Mouse (Mus musculus) hematopoietic stem cell, adult 5-6 weeks (primary cell): ENCODE measurements around the gene Lpp. TPM values are rescaled to one million over a fixed set of nuclear protein-coding genes. Genes with fewer than 3 reads are reported as not detected.

Source experiments
- ATAC-seq, 2 experiments: fragments of 125-278 bp in 1 of 2; replicated peaks in 1 of 2; 2 replicates each; pipeline ENCODE4 v1.8.0; 2016 to 2017; ENCODE audit warnings: inconsistent platforms in 2 of 2, mild to moderate bottlenecking in 2 of 2, moderate number of reproducible peaks in 2 of 2, low read depth in 1 of 2, moderate TSS enrichment in 1 of 2; ENCODE audit not compliant: low FRiP score in 2 of 2, poor library complexity in 2 of 2, severe bottlenecking in 2 of 2, insufficient read depth in 1 of 2, low TSS enrichment in 1 of 2
- total RNA-seq: library from RNA; stranded (forward); fragments of 172-1452, 232-1000 nt; gene quantifications from 2 replicates; pipeline ENCODE4 v1.2.3, GENCODE M21; 2017

The Lpp gene
- total RNA-seq, 1 experiment from 2014 or later: 10.6 TPM

- ATAC-seq: no peak
Measured at GRCm38 (mm10) chr16:24536261-24536660, 143.0 kb downstream of the Lpp start.

- no peak for ATAC-seq
Measured at GRCm38 (mm10) chr16:24539003-24539402, 145.7 kb downstream of the Lpp start.

GRCm38 (mm10) chr16:24542864-24543263, 149.6 kb downstream of the Lpp start:
- no peak for ATAC-seq

- ATAC-seq: no peak
Measured at GRCm38 (mm10) chr16:24545366-24545765, 152.1 kb downstream of the Lpp start.

- no peak for ATAC-seq
Measured at GRCm38 (mm10) chr16:24558458-24558857, 165.2 kb downstream of the Lpp start.

GRCm38 (mm10) chr16:24559811-24560210, 166.5 kb downstream of the Lpp start:
- ATAC-seq: no peak

- ATAC-seq: no peak
Measured at GRCm38 (mm10) chr16:24560998-24561397, 167.7 kb downstream of the Lpp start.

GRCm38 (mm10) chr16:24561602-24562001, 168.3 kb downstream of the Lpp start:
- ATAC-seq: no peak

GRCm38 (mm10) chr16:24565311-24565710, 172.0 kb downstream of the Lpp start:
- ATAC-seq: no peak

GRCm38 (mm10) chr16:24566277-24566676, 173.0 kb downstream of the Lpp start:
- no peak for ATAC-seq

GRCm38 (mm10) chr16:24567562-24567961, 174.3 kb downstream of the Lpp start:
- ATAC-seq: no peak

- ATAC-seq: no peak
Measured at GRCm38 (mm10) chr16:24568061-24568460, 174.8 kb downstream of the Lpp start.

- no peak for ATAC-seq
Measured at GRCm38 (mm10) chr16:24569681-24570080, 176.4 kb downstream of the Lpp start.

GRCm38 (mm10) chr16:24576999-24577398, 183.7 kb downstream of the Lpp start:
- ATAC-seq: no peak

GRCm38 (mm10) chr16:24577798-24578197, 184.5 kb downstream of the Lpp start:
- peak in 1 of 2 experiments; percentile 39; a peak in 1 of 4 replicates for ATAC-seq

GRCm38 (mm10) chr16:24582847-24583246, 189.5 kb downstream of the Lpp start:
- no peak for ATAC-seq

- ATAC-seq: no peak
Measured at GRCm38 (mm10) chr16:24593535-24593934, 200.2 kb downstream of the Lpp start.

GRCm38 (mm10) chr16:24594508-24594907, 201.2 kb downstream of the Lpp start:
- no peak for ATAC-seq

GRCm38 (mm10) chr16:24595493-24595892, 202.2 kb downstream of the Lpp start:
- no peak for ATAC-seq

- no peak for ATAC-seq
Measured at GRCm38 (mm10) chr16:24598567-24598966, 205.3 kb downstream of the Lpp start.
